Mouse (Mus musculus): ENCODE data around the gene Samd10. TPM values are rescaled to one million over a fixed set of nuclear protein-coding genes. Genes with fewer than 3 reads are reported as not detected.

The Samd10 gene
- polyA plus RNA-seq, 1 experiment from 2014 or later: 22.7 TPM

DNA sequence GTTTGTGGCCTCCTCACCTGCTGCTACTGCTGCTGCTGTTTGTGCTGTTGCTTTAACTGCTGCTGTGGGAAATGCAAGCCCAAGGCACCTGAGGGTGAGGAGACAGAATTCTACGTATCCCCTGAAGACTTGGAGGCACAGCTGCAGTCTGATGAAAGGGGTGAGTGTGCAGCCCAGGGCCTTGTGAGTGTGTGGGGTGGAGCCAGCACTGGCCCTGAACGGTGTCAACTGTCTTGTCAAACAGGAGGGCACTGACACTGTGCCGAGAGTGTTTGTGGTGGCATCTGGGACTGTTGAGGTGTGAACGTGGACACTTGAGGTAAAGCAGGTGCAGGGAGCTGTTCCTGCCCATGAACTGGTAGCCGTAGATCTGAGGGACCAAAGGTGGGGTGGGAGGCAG, 50.3 kb downstream of the Samd10 start:
- Histone ChIP-seq H3K27me3 (ENCODE audit: control insufficient read depth, insufficient read depth, low read length) (no peaks in the 10 kb centered on the region), H3K4me2 (ENCODE audit: low read depth, low read length) (no peak overlapping the region), H3K4me3 (ENCODE audit: low read depth, low read length) (no peak overlapping the region), H3K9ac (replicated peaks; ENCODE audit: low read length) (no peak overlapping the region), H3K36me3 (replicated peaks; ENCODE audit: control insufficient read depth, insufficient read depth, low read depth, low read length) (peaks cover 13% of the 10 kb centered on the region), H3K27ac (replicated peaks; ENCODE audit: low read depth, low read length) (no peak overlapping the region), H3K4me1 (ENCODE audit: control insufficient read depth, insufficient read depth, low read length) (no peaks in the 10 kb centered on the region), H3K9me3 (replicated peaks; ENCODE audit: control insufficient read depth, low read length) (no peaks in the 10 kb centered on the region)
- 94% methylated on average over 5 of the region's 5 CpGs for WGBS
- no peak for ATAC-seq (replicated peaks; ENCODE audit: insufficient number of reproducible peaks, low FRiP score, low TSS enrichment, low read depth)
- no peak for DNase-seq (ENCODE audit: low spot score)

DNA sequence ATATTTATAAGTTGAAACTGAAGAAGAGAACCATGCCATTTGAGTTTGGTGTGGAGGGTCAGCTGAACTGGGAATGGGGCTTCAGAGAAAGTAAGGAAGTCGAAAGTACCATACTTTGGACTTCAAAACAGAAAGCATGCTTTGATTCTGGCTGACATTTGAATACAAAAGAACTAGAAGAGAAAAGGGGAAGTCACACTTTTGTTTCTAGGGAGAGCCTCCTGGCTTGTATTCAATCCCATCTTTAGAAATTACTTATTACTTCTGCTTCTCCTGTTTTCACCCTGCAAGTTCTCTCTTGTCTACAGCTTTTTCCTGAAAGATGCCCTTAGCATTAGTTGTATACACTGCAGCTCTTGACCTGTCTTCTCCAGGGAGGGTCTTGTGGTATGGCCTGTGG, 50.8 kb downstream of the Samd10 start:
- Histone ChIP-seq H3K27me3 (ENCODE audit: control insufficient read depth, insufficient read depth, low read length) (no peaks in the 10 kb centered on the region), H3K9ac (replicated peaks; ENCODE audit: low read length) (no peak overlapping the region), H3K36me3 (replicated peaks; ENCODE audit: control insufficient read depth, insufficient read depth, low read depth, low read length) (peaks cover 13% of the 10 kb centered on the region), H3K27ac (replicated peaks; ENCODE audit: low read depth, low read length) (no peak overlapping the region), H3K4me2 (ENCODE audit: low read depth, low read length) (no peak overlapping the region), H3K9me3 (replicated peaks; ENCODE audit: control insufficient read depth, low read length) (no peaks in the 10 kb centered on the region), H3K4me3 (ENCODE audit: low read depth, low read length) (no peak overlapping the region), H3K4me1 (ENCODE audit: control insufficient read depth, insufficient read depth, low read length) (no peaks in the 10 kb centered on the region)
- DNase-seq (ENCODE audit: low spot score) (no peak), ATAC-seq (replicated peaks; ENCODE audit: insufficient number of reproducible peaks, low FRiP score, low TSS enrichment, low read depth) (no peak)
- 85% methylated on average over 1 of the region's 1 CpGs for WGBS

DNA sequence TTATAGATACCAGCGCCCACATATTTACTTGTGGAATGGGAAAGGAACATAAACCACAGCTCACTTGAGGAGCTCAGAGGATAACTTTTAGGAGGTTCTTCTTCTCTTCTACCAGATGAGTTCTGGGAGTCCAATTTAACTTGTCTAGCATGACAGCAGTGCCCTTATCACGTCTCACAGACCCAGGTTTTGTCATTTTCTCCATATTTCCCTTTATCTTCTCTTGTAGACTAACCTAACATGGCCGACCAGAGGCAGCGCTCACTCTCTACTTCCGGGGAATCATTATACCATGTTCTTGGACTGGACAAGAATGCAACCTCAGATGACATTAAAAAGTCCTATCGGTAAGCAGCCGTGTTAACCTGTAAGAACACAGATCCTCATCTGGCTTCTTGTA, 52.9 kb downstream of the Samd10 start:
- 95% methylated on average over 7 of the region's 7 CpGs for WGBS
- ATAC-seq (replicated peaks; ENCODE audit: insufficient number of reproducible peaks, low FRiP score, low TSS enrichment, low read depth): no peak
- Histone ChIP-seq H3K4me1 (ENCODE audit: control insufficient read depth, insufficient read depth, low read length) (no peaks in the 10 kb centered on the region), H3K4me2 (ENCODE audit: low read depth, low read length) (no peak overlapping the region), H3K9me3 (replicated peaks; ENCODE audit: control insufficient read depth, low read length) (no peaks in the 10 kb centered on the region), H3K4me3 (ENCODE audit: low read depth, low read length) (no peak overlapping the region), H3K27ac (replicated peaks; ENCODE audit: low read depth, low read length) (no peak overlapping the region), H3K9ac (replicated peaks; ENCODE audit: low read length) (no peak overlapping the region), H3K27me3 (ENCODE audit: control insufficient read depth, insufficient read depth, low read length) (no peaks in the 10 kb centered on the region), H3K36me3 (replicated peaks; ENCODE audit: control insufficient read depth, insufficient read depth, low read depth, low read length) (peaks cover 13% of the 10 kb centered on the region)
- DNase-seq (ENCODE audit: low spot score): no peak

Small RNA genes within 50 kb of the gene (microRNA-seq; reads per million reads assigned to microRNA genes)
- gene Mir7006 (ENCODE audit: borderline number of aligned reads): not detected

Other genes starting within 250 kb of the Samd10 start
- gene Zgpat, start 234.3 kb downstream of the Samd10 start, polyA plus RNA-seq (2014; fragmentation: Nextera tagmentation; extraction: Ambion mirVana): 29.1 and 37.0 TPM in 2 replicates
- gene Arfrp1, start 233.8 kb downstream of the Samd10 start, polyA plus RNA-seq (2014; fragmentation: Nextera tagmentation; extraction: Ambion mirVana): 49.7 and 50.8 TPM in 2 replicates
- gene Lime1, start 219.1 kb downstream of the Samd10 start, polyA plus RNA-seq (2014; fragmentation: Nextera tagmentation; extraction: Ambion mirVana): 15.2 and 18.5 TPM in 2 replicates
- 7.4 and 9.0 TPM in 2 replicates for gene Zbtb46, start 139.8 kb downstream of the Samd10 start, polyA plus RNA-seq (2014; fragmentation: Nextera tagmentation; extraction: Ambion mirVana)
- 0.11 and 0.15 TPM in 2 replicates for gene Abhd16b, start 106.0 kb downstream of the Samd10 start, polyA plus RNA-seq (2014; fragmentation: Nextera tagmentation; extraction: Ambion mirVana)
- gene Tpd52l2, start 102.1 kb downstream of the Samd10 start, polyA plus RNA-seq (2014; fragmentation: Nextera tagmentation; extraction: Ambion mirVana): 166 and 169 TPM in 2 replicates
- 77.0 and 79.1 TPM in 2 replicates for gene Dnajc5, start 78.7 kb downstream of the Samd10 start, polyA plus RNA-seq (2014; fragmentation: Nextera tagmentation; extraction: Ambion mirVana)
- gene Uckl1, start 14.3 kb downstream of the Samd10 start, polyA plus RNA-seq (2014; fragmentation: Nextera tagmentation; extraction: Ambion mirVana): 33.5 and 38.6 TPM in 2 replicates
- gene Prpf6, start 7.3 kb downstream of the Samd10 start, polyA plus RNA-seq (2014; fragmentation: Nextera tagmentation; extraction: Ambion mirVana): 79.0 and 80.3 TPM in 2 replicates
- 24.4 and 31.3 TPM in 2 replicates for gene Zfp512b, start 6.4 kb downstream of the Samd10 start, polyA plus RNA-seq (2014; fragmentation: Nextera tagmentation; extraction: Ambion mirVana)
- 0.29 and 0.39 TPM in 2 replicates for gene Gm29797, start 57.8 kb upstream of the Samd10 start, polyA plus RNA-seq (2014; fragmentation: Nextera tagmentation; extraction: Ambion mirVana)
- gene Sox18, start 72.4 kb upstream of the Samd10 start, polyA plus RNA-seq (2014; fragmentation: Nextera tagmentation; extraction: Ambion mirVana): 15.9 and 20.4 TPM in 2 replicates
- 21.8 and 22.5 TPM in 2 replicates for gene Tcea2, start 81.1 kb upstream of the Samd10 start, polyA plus RNA-seq (2014; fragmentation: Nextera tagmentation; extraction: Ambion mirVana)
- 74.3 and 83.0 TPM in 2 replicates for gene Rgs19, start 94.8 kb upstream of the Samd10 start, polyA plus RNA-seq (2014; fragmentation: Nextera tagmentation; extraction: Ambion mirVana)
- gene Lkaaear1, start 99.2 kb upstream of the Samd10 start, polyA plus RNA-seq (2014; fragmentation: Nextera tagmentation; extraction: Ambion mirVana): not detected in 2 replicates
- 4.6 and 6.1 TPM in 2 replicates for gene Oprl1, start 115.8 kb upstream of the Samd10 start, polyA plus RNA-seq (2014; fragmentation: Nextera tagmentation; extraction: Ambion mirVana)
- 5.8 and 6.4 TPM in 2 replicates for gene Myt1, start 164.1 kb upstream of the Samd10 start, polyA plus RNA-seq (2014; fragmentation: Nextera tagmentation; extraction: Ambion mirVana)
- 40.5 and 46.1 TPM in 2 replicates for gene Pcmtd2, start 238.6 kb upstream of the Samd10 start, polyA plus RNA-seq (2014; fragmentation: Nextera tagmentation; extraction: Ambion mirVana)

Data from embryonic facial prominence, embryonic 11.5 days (tissue).